Mouse (Mus musculus) spleen, adult 2 months (tissue): ENCODE results near the gene Znhit6.

Experiments used
- CTCF ChIP-seq: fragments of 200-500 bp; IDR thresholded peaks from 2 replicates; pipeline ENCODE4 v1.5.1; 2011; ENCODE audit warnings: mild to moderate bottlenecking, inconsistent platforms; ENCODE audit not compliant: insufficient read depth, insufficient read length, insufficient replicate concordance; ENCODE audit errors: extremely low read depth
- POLR2A ChIP-seq: fragments of 200-500 bp; IDR thresholded peaks from 2 replicates; pipeline ENCODE4 v1.6.1; 2011; ENCODE audit warnings: low read depth, low read length, inconsistent platforms

GRCm38 (mm10) chr3:145641878-145642277 is 65.9 kb downstream of the Znhit6 start:
- no peak for TF ChIP-seq CTCF
- TF ChIP-seq POLR2A, result no peak
